In genomic region chr12:69166861-69167581, GRCm38 (mm10) we compare ENCODE assay signal across 2 mouse cellular contexts. TPM values are rescaled to one million over a fixed set of nuclear protein-coding genes. Genes with fewer than 3 reads are reported as not detected.
"Had no signal": no experiment of that assay in that cellular context is flagged by ENCODE, and none has a peak within 500 bp of the region (broad histone marks: within the 10 kb centered on the region; RNA-seq: fewer than 3 reads in every experiment).

No protein-coding gene starts in this region.

RNA-seq across cellular contexts. Expression of gene Lrr1, which starts 1.6 kb away (rescaled TPM):
- total RNA-seq: neutrophil, adult 5-6 weeks had no signal

RNA-seq across cellular contexts. Expression of gene Gm49383, which starts 29.9 kb away (rescaled TPM):
- polyA plus RNA-seq: testis, adult 2 months had no signal
